Mouse (Mus musculus) CD8-positive naive resting alpha-beta T cell, adult 57 days (primary cell): ENCODE data around the gene Kat14. TPM values are rescaled to one million over a fixed set of nuclear protein-coding genes. Genes with fewer than 3 reads are reported as not detected.

ENCODE experiments used
- total RNA-seq: library from RNA; stranded (reverse); gene quantifications from one replicate; pipeline ENCODE4 v1.2.4, GENCODE M21; 2023

The Kat14 gene
- total RNA-seq: 31.8 TPM

GRCm38 (mm10) chr2:144368400-144369019 lies at the start of gene Kat14, which contains the start of gene Pet117:
Kat14 (plus strand) TSS chr2:144368983.
Pet117 (plus strand) TSS chr2:144368996.

GRCm38 (mm10) chr2:144331401-144332302 lies 37.1 kb upstream of the Kat14 start, which contains the start of gene Ovol2:
Ovol2 (minus strand) TSS chr2:144332146.

Other genes with a start within 250 kb of the Kat14 start
- 6.1 TPM for gene Mgme1, start 98.3 kb upstream of the Kat14 start, total RNA-seq
- 411 TPM for gene Snx5, start 98.1 kb upstream of the Kat14 start, total RNA-seq
- not detected for gene Ovol2, start 36.8 kb upstream of the Kat14 start, total RNA-seq
- not detected for gene Pet117, start within 50 bp of the Kat14 start, total RNA-seq
- gene Dzank1, start 158.4 kb downstream of the Kat14 start, total RNA-seq: not detected
- gene Polr3f, start 158.7 kb downstream of the Kat14 start, total RNA-seq: 36.2 TPM
- gene Rbbp9, start 181.9 kb downstream of the Kat14 start, total RNA-seq: 3.3 TPM
- gene Sec23b, start 187.2 kb downstream of the Kat14 start, total RNA-seq: 61.2 TPM
- 16.4 TPM for gene Smim26, start 225.1 kb downstream of the Kat14 start, total RNA-seq
- gene Dtd1, start 230.9 kb downstream of the Kat14 start, total RNA-seq: 28.9 TPM